Mouse (Mus musculus): ENCODE data around the gene Fam208a.

Gene Fam208a

DNA sequence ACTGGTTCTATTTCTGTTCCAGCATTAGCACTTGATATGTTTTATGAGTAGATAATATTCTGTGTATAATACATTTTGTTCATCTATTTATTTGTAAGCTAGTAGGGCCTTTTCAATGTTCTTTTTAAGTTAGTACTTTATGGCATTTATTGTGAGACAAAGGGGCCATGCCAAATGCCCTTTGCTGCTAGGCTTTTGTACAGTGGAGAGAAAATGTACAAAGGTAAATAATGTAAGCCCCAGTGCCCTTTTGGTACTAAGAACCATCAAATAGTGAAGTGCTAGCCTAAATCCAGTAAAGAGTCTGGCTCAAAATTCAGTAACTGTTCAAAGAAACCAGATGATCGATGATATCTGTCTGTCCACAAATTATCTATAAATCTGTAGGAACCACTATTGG, 6.3 kb upstream of the Fam208a start:
- no peak for DNase-seq

DNA sequence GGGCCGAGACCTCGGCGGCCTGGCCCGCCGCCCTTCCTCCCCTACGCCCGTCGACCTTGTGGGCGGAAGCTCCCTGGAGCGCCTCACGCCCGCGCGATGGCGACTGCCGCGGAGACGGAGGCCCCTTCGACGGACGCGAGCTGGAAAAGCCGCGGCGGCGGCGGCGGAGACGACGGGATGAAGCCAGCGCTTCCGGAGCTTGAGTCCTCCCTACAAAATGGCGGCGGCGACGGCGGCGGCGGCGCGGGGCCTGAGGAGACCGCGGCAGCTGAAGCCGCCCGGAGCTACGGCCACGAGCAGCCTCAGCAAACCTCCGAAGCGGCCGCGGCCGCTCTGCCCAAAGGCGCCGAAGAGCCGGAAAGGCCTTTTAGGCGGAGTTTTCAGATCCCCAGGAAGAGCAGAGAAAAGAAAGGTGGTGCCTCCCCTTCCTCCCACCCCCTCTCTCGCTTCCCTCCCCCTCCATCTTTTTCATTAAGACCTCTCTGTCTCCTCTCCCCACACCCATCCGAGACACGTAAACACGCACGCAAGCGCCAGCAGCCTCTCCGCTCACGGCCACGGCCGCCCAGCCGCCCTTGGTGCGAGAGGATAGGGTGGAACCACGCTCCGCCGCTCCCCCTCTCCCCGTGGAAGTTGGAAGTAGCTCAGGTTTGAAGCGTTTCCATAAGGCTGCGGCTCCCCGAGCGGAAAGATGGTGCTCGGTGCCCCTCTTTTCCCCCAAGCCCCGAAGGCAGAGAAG, 508 bp downstream of the Fam208a start:
- peak; percentile 87 for DNase-seq

DNA sequence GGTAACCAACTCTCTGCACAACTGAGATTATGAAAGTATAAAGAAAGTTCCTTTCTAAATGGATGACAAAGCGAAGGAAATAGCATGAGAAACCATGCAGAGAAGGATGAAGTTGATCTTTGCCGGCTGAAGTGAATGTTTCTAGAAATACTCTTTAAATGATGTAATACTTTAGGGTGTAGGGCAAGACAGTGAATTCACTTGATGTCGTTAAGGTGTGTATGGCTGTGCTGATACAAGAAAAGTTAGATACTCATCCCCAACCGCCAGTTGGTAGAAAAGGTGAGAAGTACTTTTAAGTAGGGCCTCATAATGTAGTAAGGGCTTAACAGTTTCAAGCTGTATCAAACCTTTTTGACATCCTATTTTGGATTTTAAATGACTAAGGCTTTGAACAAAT, 1.6 kb downstream of the Fam208a start:
- no peak for DNase-seq

DNA sequence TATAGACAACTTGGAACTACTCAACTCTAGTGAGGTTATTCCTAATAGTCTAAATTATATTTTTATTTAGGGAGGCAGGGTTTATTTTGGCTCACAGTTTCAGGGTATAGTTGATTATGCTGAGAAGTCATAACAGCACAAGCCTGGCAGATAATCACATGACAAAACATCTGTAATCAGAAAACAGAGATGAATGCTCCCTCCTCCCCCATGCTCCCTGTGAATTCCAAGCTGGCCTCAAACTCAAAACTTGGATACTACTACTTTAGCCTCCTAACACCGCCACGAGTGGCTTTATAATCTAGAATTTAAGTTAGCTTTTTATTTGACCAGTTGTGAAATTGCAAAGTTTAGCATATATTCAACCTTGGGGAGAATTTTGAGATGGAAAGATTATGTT, 3.4 kb downstream of the Fam208a start:
- DNase-seq: no peak

DNA sequence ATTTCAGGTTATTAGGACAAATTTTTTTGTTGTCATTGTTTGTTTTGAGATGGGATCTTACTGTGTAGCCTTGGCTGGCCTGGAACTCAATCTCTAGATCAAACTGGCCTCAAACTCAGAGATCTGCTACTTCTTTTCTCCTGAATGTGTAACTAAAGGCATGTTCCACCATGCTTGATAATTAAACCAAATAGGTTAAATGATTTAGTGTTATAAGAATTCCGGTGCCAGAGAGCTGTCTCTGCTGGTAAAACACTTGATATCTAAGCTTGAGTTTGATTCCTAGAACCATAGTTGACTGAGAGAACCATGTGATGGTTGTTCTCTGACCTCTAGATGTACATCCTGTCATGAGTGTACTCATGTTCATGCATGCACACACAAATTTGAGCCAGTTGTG, 7.5 kb downstream of the Fam208a start:
- DNase-seq: no peak

DNA sequence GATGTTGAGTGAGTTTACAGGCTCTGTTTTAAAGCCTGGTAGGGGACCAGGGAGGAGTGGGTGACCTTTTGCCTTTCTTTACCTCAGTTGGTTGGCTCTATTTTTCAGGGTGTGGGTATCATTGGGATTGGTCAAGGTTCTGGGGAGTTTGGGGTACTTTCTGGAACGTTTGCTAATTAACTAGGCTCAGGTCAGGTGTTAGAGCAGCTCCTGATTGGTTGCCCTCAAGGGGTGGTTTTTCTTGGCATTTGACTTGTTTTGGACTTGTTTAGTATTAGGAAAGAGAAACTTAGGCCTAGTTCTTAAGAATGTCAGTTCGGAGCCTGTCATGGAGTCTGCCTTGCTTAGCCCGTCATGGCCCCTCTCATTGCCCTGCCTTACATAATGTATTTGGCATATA, 8.2 kb downstream of the Fam208a start:
- DNase-seq: no peak

DNA sequence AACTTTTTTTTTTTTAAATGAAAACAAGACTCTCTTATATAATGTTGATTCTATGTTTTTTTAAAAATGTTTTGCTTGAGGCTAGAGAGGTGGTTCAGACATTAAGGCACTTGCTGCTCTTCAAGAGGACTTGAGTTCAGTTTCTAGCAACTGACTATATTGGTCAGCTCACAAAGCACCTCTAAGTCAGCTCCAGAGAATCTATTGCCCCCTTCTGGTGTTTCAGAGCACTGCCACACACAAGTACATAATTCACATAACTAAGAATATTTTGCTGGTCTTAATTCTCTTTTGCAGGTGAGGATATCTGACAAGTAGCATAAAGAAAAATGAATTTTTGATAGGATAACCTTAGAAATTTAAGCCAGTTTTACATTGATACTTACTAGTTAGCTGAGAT, 12.3 kb downstream of the Fam208a start:
- DNase-seq: no peak

DNA sequence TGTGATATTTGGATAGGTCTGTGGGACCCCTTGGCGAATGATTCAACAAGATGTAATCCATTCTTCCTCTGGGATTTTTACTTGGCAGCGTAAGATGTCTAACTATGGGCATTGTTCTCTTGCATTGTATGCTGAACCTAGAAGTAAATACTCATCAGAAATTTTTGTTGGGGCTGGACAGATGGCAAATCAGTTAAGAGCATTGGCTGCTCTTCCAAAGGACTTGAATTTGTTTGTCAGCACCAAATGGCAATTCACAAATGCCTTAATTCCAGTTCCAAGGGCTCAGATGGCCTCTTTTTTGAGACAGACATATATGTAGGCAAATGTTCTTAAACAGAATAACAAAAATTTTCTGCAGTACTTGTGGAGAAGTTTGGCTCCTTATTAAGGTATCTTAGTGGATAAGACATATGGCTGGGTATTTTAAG, 16.2 kb downstream of the Fam208a start:
- DNase-seq: no peak

DNA sequence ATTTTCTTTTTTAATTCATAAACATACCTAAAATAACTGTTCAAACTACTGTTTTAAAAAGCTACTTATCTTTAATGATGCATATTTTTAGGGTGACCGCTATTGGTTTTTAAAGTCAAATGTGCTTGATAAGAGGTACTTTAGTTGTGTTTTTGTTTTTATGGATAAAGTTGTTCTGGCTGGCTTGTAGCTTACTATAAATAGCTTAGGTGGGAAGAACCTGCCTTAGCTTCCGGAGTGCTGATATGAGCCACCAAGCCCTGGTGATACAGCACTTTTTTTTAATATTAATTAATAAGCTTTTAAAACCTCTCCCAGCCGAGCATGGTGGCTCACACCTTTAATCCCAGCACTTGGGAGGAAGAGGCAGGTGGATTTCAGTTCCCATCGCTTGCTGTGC, 18.3 kb downstream of the Fam208a start:
- DNase-seq: no peak

DNA sequence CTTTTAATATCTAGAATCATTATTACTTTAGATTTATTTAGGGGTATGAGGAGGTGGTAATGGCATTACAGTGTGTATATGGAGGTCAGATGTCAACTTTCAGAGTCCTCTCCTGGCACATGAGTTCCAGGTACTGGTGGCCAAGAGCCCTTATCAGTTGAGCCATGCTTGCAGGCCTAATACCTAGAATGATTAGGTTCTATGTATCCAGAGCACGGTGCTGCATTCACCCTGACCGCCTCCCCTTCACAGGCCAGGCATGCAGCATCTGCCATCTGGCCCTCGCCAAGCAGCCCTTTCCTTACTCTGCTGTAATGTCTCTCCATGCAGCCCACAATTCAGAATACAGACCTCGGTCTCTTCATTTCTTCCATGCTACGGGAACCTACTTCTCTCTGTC, 62.8 kb downstream of the Fam208a start:
- no peak for DNase-seq

DNA sequence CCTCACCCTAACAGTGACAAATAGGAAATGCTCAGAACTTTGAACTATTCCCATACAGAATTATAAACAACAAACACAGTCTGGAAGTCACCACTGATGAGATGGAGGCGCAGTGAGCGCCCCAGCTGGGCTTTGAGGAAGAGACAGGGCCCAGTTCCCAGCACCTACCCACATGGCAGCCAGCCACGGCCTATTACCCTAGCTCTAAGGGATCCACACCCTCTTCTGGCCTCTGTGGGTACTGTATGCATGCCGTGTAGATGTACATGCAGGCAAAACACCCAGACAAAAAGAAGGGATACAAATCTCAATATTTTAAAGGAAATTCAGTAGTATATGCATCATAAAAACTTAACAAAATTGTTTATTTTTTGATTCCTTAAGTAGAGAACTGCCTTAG, 64.9 kb downstream of the Fam208a start:
- no peak for DNase-seq

DNA sequence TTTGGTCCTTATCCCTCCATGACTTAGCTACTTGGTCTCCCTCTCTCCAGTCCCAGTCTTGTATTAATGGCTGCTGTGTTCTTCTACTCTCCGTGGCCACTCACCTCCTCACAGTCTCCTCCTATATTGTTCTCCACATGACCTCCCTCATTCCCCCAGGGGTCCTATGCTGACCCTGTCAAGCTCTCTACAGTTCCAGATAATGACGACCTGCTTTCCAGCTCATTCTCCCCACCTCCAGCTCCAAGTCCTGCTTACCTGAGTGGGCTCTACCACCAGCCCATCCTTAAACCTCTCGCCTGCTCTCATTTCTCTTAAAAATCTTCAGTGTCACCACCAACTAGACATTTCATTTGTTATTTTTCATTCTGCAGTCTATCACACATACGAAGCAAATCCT, 72.5 kb downstream of the Fam208a start:
- DNase-seq: no peak

DNA sequence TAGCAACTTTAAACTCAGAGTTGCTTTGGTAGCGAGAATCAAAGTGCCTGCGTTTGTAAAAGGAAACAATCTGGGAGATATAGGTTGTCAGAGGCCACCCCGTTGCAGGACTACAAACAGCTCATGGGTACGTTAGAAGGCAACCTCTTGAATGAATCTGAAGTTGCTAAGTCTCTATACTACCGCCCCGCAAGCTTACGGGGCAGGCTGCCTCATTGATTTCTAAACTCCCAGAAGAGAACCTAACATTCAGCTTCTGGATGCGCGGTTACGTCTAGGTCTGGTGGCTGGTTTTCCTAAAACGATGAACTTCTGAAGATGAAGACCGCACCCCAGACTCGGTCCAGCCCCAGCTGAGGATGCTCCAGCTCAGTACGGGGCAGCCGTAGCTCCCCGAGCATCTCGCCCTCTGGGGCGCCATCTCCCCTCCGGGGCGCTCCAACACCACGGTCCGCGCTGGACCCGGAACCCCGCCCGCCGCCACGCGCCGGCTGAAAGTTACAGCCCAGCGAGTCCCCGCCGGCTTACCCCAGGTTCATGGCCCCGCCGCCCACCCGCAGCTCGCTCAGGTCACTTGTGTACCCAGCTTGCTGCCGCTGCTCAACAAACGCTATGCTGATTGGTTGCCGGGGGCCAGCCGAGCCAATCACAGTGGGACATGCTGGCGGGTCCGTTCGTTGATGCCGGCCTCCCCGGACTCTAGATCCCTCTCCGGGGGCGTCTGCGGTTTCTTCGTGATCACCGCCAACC, 79.4 kb downstream of the Fam208a start, which contains the start of gene Ccdc66:
Gene Ccdc66, minus strand, starts transcription at position 567 of the 750 bp plus-strand sequence.
- DNase-seq: peak; percentile 99

DNA sequence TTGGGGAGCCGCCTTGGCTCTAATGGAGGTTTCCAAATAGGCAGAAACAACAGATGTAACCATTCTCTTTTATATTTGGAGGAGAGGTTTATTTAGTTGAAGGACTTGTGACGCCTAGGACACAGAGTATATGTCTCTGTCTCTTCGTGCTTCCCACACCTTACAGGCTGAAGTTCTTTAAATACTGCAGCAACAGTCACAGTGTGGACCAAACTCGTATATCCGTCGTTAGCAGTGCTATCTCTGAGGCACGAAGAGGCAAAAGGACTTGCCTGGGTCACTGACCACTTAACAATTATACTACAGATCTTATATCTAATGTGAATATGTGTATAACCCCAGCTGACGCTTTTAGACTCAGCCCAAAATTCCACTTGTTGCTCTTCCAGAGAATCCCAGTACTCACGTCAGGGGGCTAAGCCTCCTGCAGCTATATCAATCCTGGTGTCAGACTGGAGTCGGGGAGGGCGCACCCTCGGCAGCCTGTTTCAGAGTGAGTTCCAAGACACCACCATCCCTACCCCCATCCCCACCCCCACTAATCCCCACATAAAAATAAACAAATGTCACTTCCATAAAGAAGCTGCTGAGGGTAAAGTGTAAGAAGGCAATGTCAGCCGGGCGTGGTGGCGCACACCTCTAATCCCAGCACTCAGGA, 80.1 kb downstream of the Fam208a start:
- no peak for DNase-seq

DNA sequence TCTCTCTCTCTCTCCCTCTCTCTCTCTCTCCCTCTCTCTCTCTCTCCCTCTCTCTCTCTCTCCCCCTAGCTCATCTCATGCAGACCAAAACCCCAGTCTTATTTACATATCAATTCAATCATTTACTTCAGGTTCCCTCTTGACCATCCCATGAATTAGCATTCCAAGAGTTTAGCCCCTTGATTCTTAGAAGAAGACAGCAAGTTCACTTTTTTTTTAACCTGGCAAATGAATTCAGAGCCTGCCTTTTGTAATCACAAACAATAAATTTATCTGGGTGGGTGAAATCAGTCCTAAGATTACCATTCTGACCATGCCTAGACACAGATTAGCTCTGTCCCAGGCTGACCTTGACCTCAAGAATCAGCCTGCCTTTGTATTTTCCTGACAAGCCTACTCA, 95.9 kb downstream of the Fam208a start:
- DNase-seq: no peak

Data from lung, postnatal 14 days (tissue).